Mouse (Mus musculus) G1E (cell line): ENCODE data around the gene Ppy. TPM values are rescaled to one million over a fixed set of nuclear protein-coding genes. Genes with fewer than 3 reads are reported as not detected.

ENCODE experiments used
- ATAC-seq: 2 replicates; pipeline ENCODE4 v1.8.0; 2016; ENCODE audit warnings: mild to moderate bottlenecking; ENCODE audit not compliant: insufficient number of reproducible peaks, poor library complexity, low FRiP score, severe bottlenecking; ENCODE audit errors: extremely low read depth
- DNase-seq: peaks from one replicate; pipeline ENCODE4 v3.0.0; 2012; ENCODE audit warnings: low spot score
- H3K27me3 ChIP-seq: 2 replicates; pipeline ENCODE4 v1.6.1; 2012; ENCODE audit warnings: mild to moderate bottlenecking, low read length, inconsistent platforms; ENCODE audit not compliant: insufficient read depth
- H3K36me3 ChIP-seq: replicated peaks from 2 replicates; pipeline ENCODE3; 2012; ENCODE audit warnings: mild to moderate bottlenecking, inconsistent platforms
- H3K4me1 ChIP-seq: 2 replicates; pipeline ENCODE4 v1.6.1; 2012; ENCODE audit warnings: low read depth, low read length, inconsistent platforms, mixed read lengths; ENCODE audit not compliant: insufficient read depth
- H3K4me3 ChIP-seq: 2 replicates; pipeline ENCODE4 v1.5.1; 2012; ENCODE audit warnings: low read depth, mild to moderate bottlenecking, inconsistent platforms, low read length, moderate library complexity, mixed read lengths
- H3K9me3 ChIP-seq: replicated peaks from 2 replicates; pipeline ENCODE4 v1.6.1; 2012; ENCODE audit warnings: inconsistent platforms
- CTCF ChIP-seq: IDR thresholded peaks from 2 replicates; pipeline ENCODE4 v1.5.1; 2012; ENCODE audit warnings: low read depth, low read length, inconsistent platforms, mixed read lengths
- GATA1 ChIP-seq: IDR thresholded peaks from 2 replicates; pipeline ENCODE4 v1.6.1; 2012; ENCODE audit warnings: borderline replicate concordance, low read length, inconsistent platforms, mixed read lengths
- GATA2 ChIP-seq: IDR thresholded peaks from 2 replicates; pipeline ENCODE4 v1.6.1; 2012; ENCODE audit warnings: low read depth, low read length, inconsistent platforms, borderline replicate concordance
- POLR2AphosphoS5 ChIP-seq: IDR thresholded peaks from 2 replicates; pipeline ENCODE4 v1.6.1; 2012; ENCODE audit warnings: low read depth, low read length, inconsistent platforms; ENCODE audit not compliant: insufficient replicate concordance
- TAL1 ChIP-seq: conservative IDR thresholded peaks from 2 replicates; pipeline ENCODE4 v1.6.1; 2012; ENCODE audit warnings: low read depth, low read length, inconsistent platforms, mixed read lengths
- polyA plus RNA-seq: library from polyadenylated mRNA; stranded (reverse); fragments of >175 nt; gene quantifications from 2 replicates; pipeline ENCODE4 v1.2.3, GENCODE M21; 2012
- total RNA-seq, 2 experiments: library from RNA; stranded (forward) in 1 of 2; stranded (reverse) in 1 of 2; fragments of 200-1000 nt in 1 of 2; fragments of >200 nt in 1 of 2; fragmentation: Nextera tagmentation in 1 of 2; gene quantifications; 2 replicates each; pipeline ENCODE4 v1.2.3; 2014 to 2017

The Ppy gene
- total and polyA plus RNA-seq, 3 experiments, result 0.16 TPM; not detected in 2

DNA sequence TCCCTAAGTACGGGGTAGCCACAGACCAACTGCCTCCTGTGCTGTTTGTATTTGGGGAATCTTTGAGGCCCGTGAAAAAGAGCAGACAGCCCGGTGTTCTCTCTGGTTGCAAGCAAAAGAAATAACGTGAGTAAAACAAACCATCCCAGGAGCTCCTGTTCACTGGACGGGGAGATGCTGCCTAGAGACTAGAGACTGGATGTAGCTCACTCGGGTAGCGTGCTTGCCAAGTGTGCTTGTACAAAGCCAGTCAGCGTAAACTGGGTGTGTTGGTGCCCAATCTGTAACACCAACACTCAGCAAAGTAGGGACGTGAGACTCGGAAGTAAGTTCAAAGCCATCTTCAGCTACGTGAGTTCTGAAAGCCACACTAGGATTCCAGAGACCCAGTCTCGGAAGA, 48.4 kb downstream of the Ppy start:
- Histone ChIP-seq H3K4me1 (peaks cover 4% of the 10 kb centered on the region), H3K4me3 (no peak overlapping the region), H3K27me3 (peaks cover 40% of the 10 kb centered on the region), H3K36me3 (peaks cover 7% of the 10 kb centered on the region), H3K9me3 (no peaks in the 10 kb centered on the region)
- TF ChIP-seq POLR2AphosphoS5 (no peak), CTCF (no peak), GATA2 (no peak), GATA1 (no peak), TAL1 (no peak)
- ATAC-seq, result no peak
- no peak for DNase-seq

- peaks cover 2% of the 10 kb centered on the region for H3K36me3 ChIP-seq
- peaks cover 47% of the 10 kb centered on the region for H3K27me3 ChIP-seq
- DNase-seq (no peak), ATAC-seq (no peak)
- no peak for TF ChIP-seq GATA1
- no peak for TF ChIP-seq POLR2AphosphoS5
- TF ChIP-seq CTCF, result no peak
- TF ChIP-seq GATA2, result no peak
- no peak for TF ChIP-seq TAL1
- no peak overlapping the region for H3K4me3 ChIP-seq
- H3K4me1 ChIP-seq, result peaks cover under 1% of the 10 kb centered on the region
- H3K9me3 ChIP-seq, result no peaks in the 10 kb centered on the region
Measured at GRCm38 (mm10) chr11:102051954-102052353, 49.2 kb downstream of the Ppy start.

- DNase-seq (no peak), ATAC-seq (no peak)
- Histone ChIP-seq H3K4me3 (no peak overlapping the region), H3K9me3 (no peaks in the 10 kb centered on the region), H3K4me1 (no peaks in the 10 kb centered on the region; the same call in 1 of the 2 replicates), H3K27me3 (peaks cover 51% of the 10 kb centered on the region), H3K36me3 (no peaks in the 10 kb centered on the region)
- no peak for TF ChIP-seq CTCF
- TF ChIP-seq POLR2AphosphoS5, result no peak
- TF ChIP-seq GATA1, result no peak
- no peak for TF ChIP-seq GATA2
- no peak for TF ChIP-seq TAL1
Measured at GRCm38 (mm10) chr11:102051541-102051940, 49.6 kb downstream of the Ppy start.

Other genes with a start within 250 kb of the Ppy start
- gene Meox1, start 206.9 kb downstream of the Ppy start, total RNA-seq (2014; fragmentation: Nextera tagmentation), result not detected in 2 replicates
- gene Meox1, start 206.9 kb downstream of the Ppy start, total RNA-seq (2017), result not detected in 2 replicates
- gene Meox1, start 206.9 kb downstream of the Ppy start, polyA plus RNA-seq, result not detected in 2 replicates
- not detected in 2 replicates for gene Sost, start 134.3 kb downstream of the Ppy start, total RNA-seq (2014; fragmentation: Nextera tagmentation)
- gene Sost, start 134.3 kb downstream of the Ppy start, total RNA-seq (2017), result 0.06 TPM in 1 of 2 replicates, not detected in the other
- not detected in 2 replicates for gene Sost, start 134.3 kb downstream of the Ppy start, polyA plus RNA-seq
- not detected in 2 replicates for gene Cfap97d1, start 117.0 kb downstream of the Ppy start, total RNA-seq (2014; fragmentation: Nextera tagmentation)
- not detected in 2 replicates for gene Cfap97d1, start 117.0 kb downstream of the Ppy start, total RNA-seq (2017)
- not detected in 2 replicates for gene Cfap97d1, start 117.0 kb downstream of the Ppy start, polyA plus RNA-seq
- gene Dusp3, start 114.3 kb downstream of the Ppy start, total RNA-seq (2014; fragmentation: Nextera tagmentation), result 12.5 and 17.3 TPM in 2 replicates
- 14.6 and 16.0 TPM in 2 replicates for gene Dusp3, start 114.3 kb downstream of the Ppy start, total RNA-seq (2017)
- 3.4 and 4.8 TPM in 2 replicates for gene Dusp3, start 114.3 kb downstream of the Ppy start, polyA plus RNA-seq
- gene Mpp3, start 72.9 kb downstream of the Ppy start, total RNA-seq (2014; fragmentation: Nextera tagmentation), result not detected in 2 replicates
- 0.06 and 0.22 TPM in 2 replicates for gene Mpp3, start 72.9 kb downstream of the Ppy start, total RNA-seq (2017)
- gene Mpp3, start 72.9 kb downstream of the Ppy start, polyA plus RNA-seq, result not detected in 2 replicates
- gene Cd300lg, start 59.8 kb downstream of the Ppy start, total RNA-seq (2014; fragmentation: Nextera tagmentation), result not detected in 2 replicates
- gene Cd300lg, start 59.8 kb downstream of the Ppy start, total RNA-seq (2017), result 0.06 TPM in 1 of 2 replicates, not detected in the other
- gene Cd300lg, start 59.8 kb downstream of the Ppy start, polyA plus RNA-seq, result not detected in 2 replicates
- 16.1 and 17.2 TPM in 2 replicates for gene Mpp2, start 12.8 kb downstream of the Ppy start, total RNA-seq (2014; fragmentation: Nextera tagmentation)
- gene Mpp2, start 12.8 kb downstream of the Ppy start, total RNA-seq (2017), result 3.1 and 3.4 TPM in 2 replicates
- 11.9 and 13.9 TPM in 2 replicates for gene Mpp2, start 12.8 kb downstream of the Ppy start, polyA plus RNA-seq
- gene Pyy, start 6.5 kb upstream of the Ppy start, total RNA-seq (2014; fragmentation: Nextera tagmentation), result not detected in 2 replicates
- not detected in 2 replicates for gene Pyy, start 6.5 kb upstream of the Ppy start, total RNA-seq (2017)
- not detected in 2 replicates for gene Pyy, start 6.5 kb upstream of the Ppy start, polyA plus RNA-seq
- gene Nags, start 44.2 kb upstream of the Ppy start, total RNA-seq (2014; fragmentation: Nextera tagmentation), result not detected in 2 replicates
- gene Nags, start 44.2 kb upstream of the Ppy start, total RNA-seq (2017), result 0.06 TPM in 1 of 2 replicates, not detected in the other
- gene Nags, start 44.2 kb upstream of the Ppy start, polyA plus RNA-seq, result not detected in 2 replicates
- gene Tmem101, start 55.1 kb upstream of the Ppy start, total RNA-seq (2014; fragmentation: Nextera tagmentation), result 8.3 and 10.2 TPM in 2 replicates
- 12.9 and 16.7 TPM in 2 replicates for gene Tmem101, start 55.1 kb upstream of the Ppy start, total RNA-seq (2017)
- 8.1 and 14.3 TPM in 2 replicates for gene Tmem101, start 55.1 kb upstream of the Ppy start, polyA plus RNA-seq
- 160 and 182 TPM in 2 replicates for gene Lsm12, start 84.0 kb upstream of the Ppy start, total RNA-seq (2014; fragmentation: Nextera tagmentation)
- gene Lsm12, start 84.0 kb upstream of the Ppy start, total RNA-seq (2017), result 44.1 and 51.8 TPM in 2 replicates
- gene Lsm12, start 84.0 kb upstream of the Ppy start, polyA plus RNA-seq, result 114 and 136 TPM in 2 replicates
- gene G6pc3, start 88.3 kb upstream of the Ppy start, total RNA-seq (2014; fragmentation: Nextera tagmentation), result 37.8 and 45.9 TPM in 2 replicates
- gene G6pc3, start 88.3 kb upstream of the Ppy start, total RNA-seq (2017), result 12.4 and 13.1 TPM in 2 replicates
- 14.6 and 14.8 TPM in 2 replicates for gene G6pc3, start 88.3 kb upstream of the Ppy start, polyA plus RNA-seq
- 20.5 and 30.7 TPM in 2 replicates for gene Hdac5, start 128.8 kb upstream of the Ppy start, total RNA-seq (2014; fragmentation: Nextera tagmentation)
- gene Hdac5, start 128.8 kb upstream of the Ppy start, total RNA-seq (2017), result 24.0 and 24.4 TPM in 2 replicates
- 42.8 and 48.2 TPM in 2 replicates for gene Hdac5, start 128.8 kb upstream of the Ppy start, polyA plus RNA-seq
- 42.5 and 45.0 TPM in 2 replicates for gene BC030867, start 147.6 kb upstream of the Ppy start, total RNA-seq (2014; fragmentation: Nextera tagmentation)
- gene BC030867, start 147.6 kb upstream of the Ppy start, total RNA-seq (2017), result 4.9 and 5.7 TPM in 2 replicates
- 5.4 and 10.1 TPM in 2 replicates for gene BC030867, start 147.6 kb upstream of the Ppy start, polyA plus RNA-seq
- not detected in 2 replicates for gene Asb16, start 167.4 kb upstream of the Ppy start, total RNA-seq (2014; fragmentation: Nextera tagmentation)
- gene Asb16, start 167.4 kb upstream of the Ppy start, total RNA-seq (2017), result 0.05 TPM in 1 of 2 replicates, not detected in the other
- gene Asb16, start 167.4 kb upstream of the Ppy start, polyA plus RNA-seq, result not detected in 2 replicates
- 17.9 and 24.4 TPM in 2 replicates for gene Tmub2, start 183.6 kb upstream of the Ppy start, total RNA-seq (2014; fragmentation: Nextera tagmentation)
- 30.3 and 32.4 TPM in 2 replicates for gene Tmub2, start 183.6 kb upstream of the Ppy start, total RNA-seq (2017)
- 27.2 and 27.6 TPM in 2 replicates for gene Tmub2, start 183.6 kb upstream of the Ppy start, polyA plus RNA-seq
- 24.4 and 29.9 TPM in 2 replicates for gene Atxn7l3, start 195.3 kb upstream of the Ppy start, total RNA-seq (2014; fragmentation: Nextera tagmentation)
- gene Atxn7l3, start 195.3 kb upstream of the Ppy start, total RNA-seq (2017), result 24.0 and 24.7 TPM in 2 replicates
- 60.0 and 65.2 TPM in 2 replicates for gene Atxn7l3, start 195.3 kb upstream of the Ppy start, polyA plus RNA-seq
- gene Ubtf, start 218.4 kb upstream of the Ppy start, total RNA-seq (2014; fragmentation: Nextera tagmentation), result 69.7 and 74.7 TPM in 2 replicates
- gene Ubtf, start 218.4 kb upstream of the Ppy start, total RNA-seq (2017), result 133 and 151 TPM in 2 replicates
- 179 and 180 TPM in 2 replicates for gene Ubtf, start 218.4 kb upstream of the Ppy start, polyA plus RNA-seq